Mouse (Mus musculus) bone marrow macrophage, adult 2 months (primary cell): ENCODE results near the gene Gpr84.

Experiments used
- CTCF ChIP-seq: IDR thresholded peaks from 2 replicates; pipeline ENCODE4 v1.5.1; 2012; ENCODE audit warnings: low read depth, mild to moderate bottlenecking, low read length, moderate library complexity
- POLR2A ChIP-seq: IDR thresholded peaks from 2 replicates; pipeline ENCODE4 v1.6.1; 2012; ENCODE audit warnings: mild to moderate bottlenecking, low read depth, low read length, borderline replicate concordance

DNA sequence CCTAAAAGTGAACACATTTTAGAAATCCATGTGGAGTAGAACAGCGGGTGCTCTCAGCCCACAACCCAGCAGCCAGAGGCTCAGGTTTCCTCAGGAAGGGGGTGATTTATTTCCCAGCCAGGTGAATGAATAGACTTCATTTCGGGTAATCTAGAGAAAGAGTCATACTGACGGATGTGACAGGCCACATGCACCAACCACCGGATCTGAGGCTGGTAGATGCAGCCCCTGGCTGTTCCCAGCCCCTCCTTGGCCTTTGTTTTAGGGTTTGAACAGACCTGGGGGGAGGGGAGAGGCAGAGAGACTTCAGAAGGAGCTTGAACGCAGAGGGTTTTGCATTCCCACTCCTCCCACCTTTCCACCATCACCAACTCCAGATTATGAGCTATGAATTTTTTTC, 14.6 kb downstream of the Gpr84 start:
- TF ChIP-seq POLR2A = no peak
- no peak for TF ChIP-seq CTCF
